Mouse (Mus musculus) neutrophil, adult 5-6 weeks (primary cell): ENCODE data around the gene Atp5h. TPM values are rescaled to one million over a fixed set of nuclear protein-coding genes. Genes with fewer than 3 reads are reported as not detected.

Source experiments
- ATAC-seq: fragments of 151-379, 151-347 bp; 2 replicates; pipeline ENCODE4 v1.8.0; 2017; ENCODE audit warnings: mild to moderate bottlenecking, moderate TSS enrichment; ENCODE audit not compliant: insufficient number of reproducible peaks, poor library complexity, low FRiP score, severe bottlenecking; ENCODE audit errors: extremely low read depth
- total RNA-seq: library from RNA; stranded (forward); fragments of 200-1000 nt; gene quantifications from 2 replicates; pipeline ENCODE4 v1.2.3, GENCODE M21; 2017

The Atp5h gene
- total RNA-seq, 1 experiment from 2014 or later, result 277 TPM

- no peak for ATAC-seq
Observed at GRCm38 (mm10) chr11:115373805-115374694, 45.7 kb downstream of the Atp5h start.

DNA sequence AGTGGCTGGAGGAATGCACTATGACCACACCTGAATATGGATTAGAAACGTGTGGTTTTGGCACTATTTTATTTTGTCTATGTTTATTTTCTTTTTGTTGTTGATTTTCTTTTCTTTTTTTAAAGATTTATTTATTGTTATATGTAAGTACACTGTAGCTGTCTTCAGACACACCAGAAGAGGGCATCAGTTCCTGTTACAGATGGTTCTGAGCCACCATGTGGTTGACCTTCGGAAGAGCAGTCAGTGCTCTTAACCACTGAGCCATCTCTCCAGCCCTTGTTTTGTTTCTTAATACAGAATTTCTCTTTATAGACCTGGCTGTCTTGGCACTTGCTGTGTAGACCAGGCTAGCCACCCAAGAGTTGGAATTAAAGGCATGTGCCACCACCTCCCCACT lies 47.0 kb downstream of the Atp5h start:
- no peak for ATAC-seq

GRCm38 (mm10) chr11:115372015-115372414 lies 47.7 kb downstream of the Atp5h start:
- ATAC-seq, result no peak

DNA sequence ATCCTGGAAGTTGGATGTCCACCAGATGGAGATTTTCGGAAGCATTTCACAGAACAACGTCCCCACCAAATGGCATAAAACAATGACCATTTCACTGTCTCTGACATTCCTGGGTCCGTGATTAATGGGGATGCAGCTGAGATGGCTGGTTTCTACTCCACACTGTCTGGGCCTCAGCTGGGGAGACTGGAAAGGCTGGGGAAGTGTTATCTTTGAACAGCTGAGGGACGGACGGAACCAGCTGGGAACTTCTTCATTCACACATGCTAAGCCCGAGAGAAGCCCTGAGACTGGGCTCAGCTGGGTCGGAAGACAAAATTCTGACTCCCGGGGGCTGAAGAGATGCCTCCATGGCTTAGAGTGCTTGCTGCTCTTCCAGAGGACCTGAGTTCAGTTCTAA lies 48.4 kb downstream of the Atp5h start:
- ATAC-seq, result no peak

DNA sequence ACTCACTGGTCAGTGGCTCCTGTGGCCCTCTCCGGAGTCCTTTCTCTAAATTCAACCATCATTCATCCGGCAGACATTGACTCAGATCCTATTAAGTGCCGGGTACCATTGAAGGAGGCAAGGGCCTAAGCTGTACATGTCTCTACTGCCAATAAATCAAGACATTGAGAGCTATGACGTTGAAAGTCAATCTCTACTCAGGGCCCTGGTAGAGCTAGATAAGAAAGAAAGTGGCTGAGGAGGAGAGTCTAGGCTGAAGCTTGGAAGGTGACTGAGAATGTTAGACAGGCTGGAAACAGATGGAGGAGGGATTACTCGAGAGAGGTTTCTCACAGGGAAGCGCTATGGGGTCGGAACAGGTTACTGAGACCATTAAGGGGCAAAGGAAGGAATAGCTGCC lies 49.4 kb downstream of the Atp5h start:
- ATAC-seq, result no peak

DNA sequence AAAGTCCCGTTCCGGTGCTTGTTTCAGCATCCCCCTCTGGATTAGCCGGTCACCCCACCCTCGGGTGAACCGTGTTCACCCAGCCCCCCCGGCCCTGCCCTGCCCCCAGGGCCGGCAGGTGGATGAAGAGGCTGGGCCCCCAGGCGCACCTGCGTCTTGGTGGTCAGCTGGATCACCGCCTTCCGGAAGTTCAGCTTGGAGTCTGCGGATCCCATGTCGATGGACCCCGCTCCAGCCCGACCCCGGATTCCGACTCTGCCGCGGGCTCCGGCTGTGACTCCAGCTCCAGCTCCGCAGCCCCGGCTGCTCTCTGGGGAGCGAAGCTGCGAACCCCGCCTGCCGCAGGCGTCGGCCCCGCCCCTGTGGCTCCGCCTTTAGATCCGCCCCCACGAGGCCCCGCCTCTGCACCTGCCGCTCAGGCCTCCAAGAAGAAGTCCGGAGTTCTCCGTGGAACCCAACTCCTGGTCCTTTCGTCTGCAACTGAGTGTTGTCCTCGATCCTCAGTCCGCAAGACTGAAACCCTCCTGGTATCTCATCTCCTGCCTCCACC lies 52.3 kb downstream of the Atp5h start, which contains the start of gene Hid1:
Gene Hid1, minus strand, starts transcription at position 362 of the 550 bp plus-strand sequence.
- ATAC-seq, result peak; percentile 42

DNA sequence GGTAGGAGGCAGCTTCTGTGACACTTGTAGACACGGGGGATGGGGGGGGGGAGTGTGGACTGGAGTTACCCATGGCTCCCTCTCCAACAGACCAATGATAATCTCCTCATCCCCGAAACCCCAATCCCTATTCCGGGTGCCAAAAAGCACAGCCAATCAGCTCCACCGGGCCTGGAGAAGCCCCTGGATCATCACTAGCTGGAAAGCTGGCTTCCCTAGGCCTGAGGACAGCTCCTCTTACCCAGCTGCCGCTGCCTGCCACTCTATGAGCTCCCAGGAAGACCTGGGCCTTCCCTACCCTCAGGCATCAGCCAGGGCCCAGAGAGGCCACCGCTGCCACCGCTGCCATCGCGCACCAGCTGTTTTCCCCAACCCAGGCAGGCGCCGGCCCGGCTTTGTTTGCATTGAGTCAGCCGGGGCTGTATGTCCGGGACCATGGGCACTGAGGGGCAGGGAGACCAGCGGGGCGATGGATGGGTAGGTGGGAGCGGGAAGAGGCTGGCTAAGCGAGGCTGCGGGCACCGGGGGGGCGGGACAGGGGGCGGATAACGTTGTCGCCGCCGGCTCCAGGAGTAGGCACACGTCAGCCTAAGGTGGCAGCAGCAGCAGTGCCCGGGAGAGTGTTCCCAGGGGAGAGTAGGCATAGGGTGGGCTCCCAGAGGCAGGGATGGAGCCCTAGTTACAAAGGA lies 52.9 kb downstream of the Atp5h start:
- no peak for ATAC-seq

DNA sequence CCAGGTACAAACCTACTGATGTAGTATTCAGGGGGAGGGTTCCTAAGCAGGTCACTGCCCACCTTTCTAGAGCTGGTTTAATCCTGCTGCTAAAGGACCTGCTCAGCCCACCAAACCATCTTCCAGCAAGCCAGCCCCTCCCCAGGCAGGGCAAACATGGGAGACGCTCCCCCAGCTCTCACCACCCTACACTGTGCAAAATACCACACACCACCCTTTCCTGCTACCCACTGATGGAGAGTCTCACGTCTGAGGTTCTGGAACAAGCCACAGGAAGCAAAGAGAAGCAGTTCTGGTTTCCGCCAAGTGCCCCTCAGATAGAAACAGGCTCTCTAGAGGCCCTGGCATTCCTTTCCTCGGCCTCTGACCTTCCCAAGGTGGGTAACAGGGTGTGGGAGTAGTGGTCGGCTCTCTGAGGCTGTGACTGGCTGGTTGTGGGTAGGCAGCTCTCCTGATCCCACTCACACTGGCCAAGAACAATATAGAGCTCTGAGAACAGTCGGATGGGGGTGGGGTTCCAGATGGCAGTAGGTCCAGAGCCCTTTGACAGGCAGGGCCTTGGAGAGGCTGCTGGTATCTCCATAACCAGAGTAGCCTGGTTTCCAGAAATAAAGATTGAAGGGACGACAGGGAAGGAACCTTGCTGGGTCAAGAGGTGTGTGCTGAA lies 53.6 kb downstream of the Atp5h start:
- ATAC-seq, result no peak

Other genes with a start within 250 kb of the Atp5h start
- gene Tmem104, start 232.5 kb downstream of the Atp5h start, total RNA-seq, result 9.3 and 19.8 TPM in 2 replicates
- 50.6 and 63.4 TPM in 2 replicates for gene Nat9, start 232.1 kb downstream of the Atp5h start, total RNA-seq
- gene Grin2c, start 152.7 kb downstream of the Atp5h start, total RNA-seq, result 0.23 TPM in 1 of 2 replicates, not detected in the other
- gene Fdxr, start 142.9 kb downstream of the Atp5h start, total RNA-seq, result 12.2 and 13.0 TPM in 2 replicates
- gene Fads6, start 122.3 kb downstream of the Atp5h start, total RNA-seq, result 0.12 and 0.25 TPM in 2 replicates
- gene Otop2, start 112.8 kb downstream of the Atp5h start, total RNA-seq, result not detected in 2 replicates
- not detected in 2 replicates for gene Ush1g, start 97.9 kb downstream of the Atp5h start, total RNA-seq
- not detected in 2 replicates for gene Otop3, start 85.2 kb downstream of the Atp5h start, total RNA-seq
- gene Hid1, start 52.2 kb downstream of the Atp5h start, total RNA-seq, result 1.6 and 2.4 TPM in 2 replicates
- 0.12 TPM in 2 replicates for gene Cdr2l, start 38.0 kb downstream of the Atp5h start, total RNA-seq
- gene Mrpl58, start 16.2 kb downstream of the Atp5h start, total RNA-seq, result 27.7 and 30.4 TPM in 2 replicates
- 22.1 and 24.2 TPM in 2 replicates for gene Kctd2, start 166 bp upstream of the Atp5h start, total RNA-seq
- gene Trim80, start 20.6 kb upstream of the Atp5h start, total RNA-seq, result not detected in 2 replicates
- 0.35 and 1.6 TPM in 2 replicates for gene Slc16a5, start 42.5 kb upstream of the Atp5h start, total RNA-seq
- 46.5 and 52.8 TPM in 2 replicates for gene Armc7, start 55.7 kb upstream of the Atp5h start, total RNA-seq
- 98.5 and 107 TPM in 2 replicates for gene Nt5c, start 71.9 kb upstream of the Atp5h start, total RNA-seq
- 123 and 147 TPM in 2 replicates for gene Jpt1, start 94.4 kb upstream of the Atp5h start, total RNA-seq
- gene Sumo2, start 116.3 kb upstream of the Atp5h start, total RNA-seq, result 210 and 228 TPM in 2 replicates
- 59.5 and 71.0 TPM in 2 replicates for gene Nup85, start 144.5 kb upstream of the Atp5h start, total RNA-seq
- gene Mrps7, start 184.0 kb upstream of the Atp5h start, total RNA-seq, result 23.5 and 27.0 TPM in 2 replicates
- 63.1 and 82.1 TPM in 2 replicates for gene Gga3, start 184.1 kb upstream of the Atp5h start, total RNA-seq
- gene Mif4gd, start 193.0 kb upstream of the Atp5h start, total RNA-seq, result 167 and 177 TPM in 2 replicates
- 51.0 and 53.3 TPM in 2 replicates for gene Slc25a19, start 208.3 kb upstream of the Atp5h start, total RNA-seq